Mouse (Mus musculus) midbrain, embryonic 14.5 days (tissue): ENCODE measurements around the gene Ccng2. TPM values are rescaled to one million over a fixed set of nuclear protein-coding genes. Genes with fewer than 3 reads are reported as not detected.

Experiments used
- ATAC-seq: fragments of 200-750 bp; cut with Nextera tagmentation; 2 replicates; pipeline ENCODE4 v1.8.0; 2017; ENCODE audit warnings: moderate number of reproducible peaks, moderate library complexity; ENCODE audit not compliant: low FRiP score, low TSS enrichment
- DNase-seq: peaks from one replicate; pipeline ENCODE4 v3.0.0-alpha.2; 2015
- H3K27ac ChIP-seq: fragments of 300-500 bp; sonication (generic); replicated peaks from 2 replicates; pipeline ENCODE4 v1.5.1; 2014; ENCODE audit warnings: mild to moderate bottlenecking, low read depth, low read length, moderate library complexity
- H3K27me3 ChIP-seq: fragments of 300-500 bp; sonication (generic); 2 replicates; pipeline ENCODE4 v1.6.1; 2014; ENCODE audit warnings: low read length, control low read depth, mixed read lengths; ENCODE audit not compliant: control insufficient read depth, insufficient read depth
- H3K36me3 ChIP-seq: fragments of 300-500 bp; sonication (generic); 2 replicates; pipeline ENCODE4 v1.6.1; 2014; ENCODE audit warnings: low read length, control low read depth; ENCODE audit not compliant: control insufficient read depth, insufficient read depth
- H3K4me1 ChIP-seq: fragments of 300-500 bp; sonication (generic); 2 replicates; pipeline ENCODE4 v1.6.1; 2014; ENCODE audit warnings: mild to moderate bottlenecking, antibody characterized with exemption, low read length, control low read depth; ENCODE audit not compliant: control insufficient read depth, insufficient read depth
- H3K4me2 ChIP-seq: fragments of 300-500 bp; sonication (generic); 2 replicates; pipeline ENCODE4 v1.6.1; 2014; ENCODE audit warnings: mild to moderate bottlenecking, low read length, moderate library complexity
- H3K4me3 ChIP-seq: fragments of 300-500 bp; sonication (generic); replicated peaks from 2 replicates; pipeline ENCODE4 v1.5.1; 2014; ENCODE audit warnings: low read depth, low read length
- H3K9ac ChIP-seq: fragments of 300-500 bp; sonication (generic); replicated peaks from 2 replicates; pipeline ENCODE4 v1.6.1; 2014; ENCODE audit warnings: mild to moderate bottlenecking, low read length, moderate library complexity
- H3K9me3 ChIP-seq: fragments of 300-500 bp; sonication (generic); 2 replicates; pipeline ENCODE4 v1.6.1; 2016; ENCODE audit warnings: low read length, control low read depth, mixed read lengths; ENCODE audit not compliant: control insufficient read depth
- whole genome bisulfite sequencing: fragments of 180-500 bp; shearing (Covaris S2); extraction: QIAGEN DNeasy Blood & Tissue Kit; methylation state at CpG from one replicate; pipeline ENCODE4 v1.1.7; 2014; 5-methylcytosine and 5-hydroxymethylcytosine counted together
- polyA plus RNA-seq: library from polyadenylated mRNA; unstranded; fragments of >200 nt; fragmentation: Nextera tagmentation; extraction: Ambion mirVana; gene quantifications from 2 replicates; pipeline ENCODE4 v1.2.1, GENCODE M21; 2014

The Ccng2 gene
- polyA plus RNA-seq, 1 experiment from 2014 or later: 108 TPM

DNA sequence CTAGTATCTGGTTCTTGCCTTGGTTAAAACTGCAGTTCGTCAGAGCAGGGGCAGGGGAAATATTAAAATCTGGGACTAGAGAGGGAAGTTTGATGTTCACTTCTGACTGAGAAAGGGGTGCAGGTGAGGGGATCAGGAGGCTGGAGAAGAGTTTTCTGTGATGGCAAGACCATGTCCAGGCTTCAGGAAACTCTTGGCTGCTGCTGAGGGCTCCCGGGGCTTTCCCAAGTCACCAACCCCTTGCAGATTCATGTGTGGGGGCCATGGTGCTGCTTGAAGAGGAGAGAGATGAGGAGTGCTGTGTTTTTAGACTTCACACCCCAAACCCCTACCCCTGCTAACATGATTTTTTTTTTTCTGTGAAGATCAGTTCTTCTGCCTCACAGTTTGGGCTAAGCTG is 32.5 kb upstream of the Ccng2 start:
- Histone ChIP-seq H3K9me3 (no peaks in the 10 kb centered on the region), H3K27ac (no peak overlapping the region), H3K9ac (no peak overlapping the region), H3K4me3 (no peak overlapping the region), H3K36me3 (no peaks in the 10 kb centered on the region), H3K4me1 (no peaks in the 10 kb centered on the region), H3K27me3 (no peaks in the 10 kb centered on the region), H3K4me2 (no peak overlapping the region)
- ATAC-seq (no peak), DNase-seq (no peak)
- WGBS: 84% methylated on average over 2 of the region's 2 CpGs

DNA sequence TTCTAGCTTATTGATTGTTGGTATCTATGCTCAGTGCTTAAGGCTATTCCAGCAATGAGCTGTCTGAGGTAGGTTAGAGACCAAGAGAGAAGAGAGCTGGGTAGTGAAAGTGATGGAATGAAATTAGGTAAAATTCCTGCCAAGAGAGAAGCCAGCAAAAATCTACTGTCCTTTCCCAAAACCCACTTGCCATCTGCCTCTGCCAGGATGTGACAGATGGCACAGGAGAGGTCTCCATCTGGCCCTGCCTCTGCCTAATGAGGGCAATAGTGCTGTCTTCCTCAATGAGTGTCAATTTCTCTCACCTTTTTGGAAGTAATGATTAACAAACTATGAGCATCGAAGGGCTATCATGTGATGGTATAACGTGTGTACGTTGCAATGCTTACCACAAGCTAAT is 31.2 kb upstream of the Ccng2 start:
- Histone ChIP-seq H3K4me2 (no peak overlapping the region), H3K9me3 (no peaks in the 10 kb centered on the region), H3K36me3 (no peaks in the 10 kb centered on the region), H3K4me3 (no peak overlapping the region), H3K27ac (no peak overlapping the region), H3K4me1 (no peaks in the 10 kb centered on the region), H3K9ac (no peak overlapping the region), H3K27me3 (no peaks in the 10 kb centered on the region)
- 77% methylated on average over 3 of the region's 3 CpGs for WGBS
- peak; percentile 14 for DNase-seq
- peak; percentile 37; the same call in 1 of the 2 replicates for ATAC-seq

DNA sequence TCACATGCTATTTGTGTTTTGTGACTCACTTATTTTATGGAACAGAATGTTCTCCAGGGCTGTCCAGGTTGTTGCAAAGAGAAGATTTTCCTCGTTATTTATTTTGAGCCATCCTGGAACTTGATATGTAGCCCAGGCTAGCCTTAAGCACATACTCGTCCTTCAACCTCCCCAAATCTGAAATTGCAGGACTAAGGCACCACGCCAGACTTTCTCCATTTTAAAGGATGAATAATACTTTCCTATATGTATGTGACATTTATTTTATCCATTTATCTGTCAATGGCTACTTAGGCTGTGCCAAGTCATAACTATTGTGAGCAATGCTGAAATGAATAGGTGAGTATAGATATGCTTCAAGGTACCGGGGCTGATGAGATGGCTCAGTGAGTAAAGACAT is 30.5 kb upstream of the Ccng2 start:
- ATAC-seq: no peak

DNA sequence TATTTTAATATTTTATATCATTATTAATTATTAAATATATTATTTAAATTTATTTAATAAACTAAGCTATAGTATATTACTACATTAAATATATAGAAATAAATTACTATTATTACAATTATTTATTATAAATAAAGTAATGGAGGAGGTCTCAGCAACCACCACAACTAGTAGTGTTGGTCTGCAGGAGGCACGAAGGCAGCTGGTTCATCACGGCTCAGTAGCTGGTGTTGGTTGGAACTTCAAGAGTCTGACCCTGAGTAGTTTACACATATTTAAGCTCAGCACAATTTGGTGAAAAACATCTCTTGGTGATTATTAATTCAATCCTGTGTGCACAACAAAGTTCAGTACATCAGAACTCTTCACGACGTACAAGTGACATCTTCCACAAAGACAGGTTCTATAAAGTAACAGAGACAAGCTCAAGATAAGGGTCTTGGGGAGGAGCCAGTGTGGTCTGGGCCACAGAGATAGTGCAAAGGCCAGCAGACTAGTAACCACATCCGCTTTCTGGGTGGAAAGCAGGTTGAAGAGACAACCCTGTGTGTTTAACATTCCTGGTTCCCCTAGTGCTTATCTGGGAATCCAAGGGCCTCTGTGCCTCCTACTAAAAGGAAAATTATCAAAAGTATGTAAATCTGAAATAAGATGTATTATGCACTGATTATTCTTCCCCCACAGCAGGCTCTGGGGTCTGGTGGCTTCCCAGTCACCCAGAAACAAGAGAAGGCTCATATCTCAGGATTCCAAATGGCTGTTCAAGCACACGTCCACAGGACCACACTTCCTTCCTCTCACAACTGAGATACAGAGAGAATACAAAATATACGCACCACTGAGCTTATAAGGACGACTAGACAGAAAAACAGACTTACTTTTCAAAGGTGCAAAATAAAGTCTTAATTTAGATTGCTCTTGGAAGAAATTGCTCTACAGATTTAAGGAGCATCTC is 27.2 kb upstream of the Ccng2 start:
- ATAC-seq (no peak), DNase-seq (no peak)
- H3K4me1 ChIP-seq: no peaks in the 10 kb centered on the region
- 85% methylated on average over 8 of the region's 8 CpGs for WGBS
- no peak overlapping the region for H3K4me2 ChIP-seq
- no peak overlapping the region for H3K4me3 ChIP-seq
- H3K36me3 ChIP-seq: no peaks in the 10 kb centered on the region
- no peak overlapping the region for H3K9ac ChIP-seq
- H3K9me3 ChIP-seq: no peaks in the 10 kb centered on the region
- H3K27me3 ChIP-seq: no peaks in the 10 kb centered on the region
- no peak overlapping the region for H3K27ac ChIP-seq

More for the DNA sequence above, 30.5 kb upstream of the Ccng2 start:
- H3K4me3 ChIP-seq: no peak overlapping the region
- no peak overlapping the region for H3K9ac ChIP-seq
- H3K27me3 ChIP-seq: no peaks in the 10 kb centered on the region
- DNase-seq: no peak
- H3K4me2 ChIP-seq: no peak overlapping the region
- no peaks in the 10 kb centered on the region for H3K4me1 ChIP-seq
- H3K27ac ChIP-seq: no peak overlapping the region
- H3K9me3 ChIP-seq: no peaks in the 10 kb centered on the region
- 89% methylated on average over 4 of the region's 4 CpGs for WGBS
- no peaks in the 10 kb centered on the region for H3K36me3 ChIP-seq

DNA sequence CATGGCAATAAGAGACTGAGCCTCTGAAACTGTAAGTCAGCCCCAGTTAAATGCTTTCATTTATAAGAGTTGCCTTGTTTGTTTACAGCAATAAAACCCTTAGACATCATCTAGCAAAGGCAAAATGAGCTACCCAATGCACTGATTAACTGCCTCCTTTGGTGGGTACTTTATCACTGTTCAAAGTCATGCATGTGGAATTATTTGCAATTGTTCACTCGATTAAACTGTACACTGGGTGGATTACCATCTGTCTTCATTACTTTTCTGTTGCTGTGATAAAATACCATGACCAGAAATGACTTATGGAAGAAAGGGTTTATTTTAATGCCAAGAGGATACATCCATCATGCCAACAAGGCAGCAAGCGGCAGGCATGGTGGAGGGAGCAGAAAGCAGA is 21.8 kb upstream of the Ccng2 start:
- DNase-seq (no peak), ATAC-seq (no peak)
- no peak overlapping the region for H3K27ac ChIP-seq
- no peak overlapping the region for H3K4me3 ChIP-seq
- H3K9me3 ChIP-seq: no peaks in the 10 kb centered on the region
- no peaks in the 10 kb centered on the region for H3K4me1 ChIP-seq
- 77% methylated on average over 2 of the region's 2 CpGs for WGBS
- no peaks in the 10 kb centered on the region for H3K27me3 ChIP-seq
- no peak overlapping the region for H3K4me2 ChIP-seq
- no peaks in the 10 kb centered on the region for H3K36me3 ChIP-seq
- no peak overlapping the region for H3K9ac ChIP-seq

DNA sequence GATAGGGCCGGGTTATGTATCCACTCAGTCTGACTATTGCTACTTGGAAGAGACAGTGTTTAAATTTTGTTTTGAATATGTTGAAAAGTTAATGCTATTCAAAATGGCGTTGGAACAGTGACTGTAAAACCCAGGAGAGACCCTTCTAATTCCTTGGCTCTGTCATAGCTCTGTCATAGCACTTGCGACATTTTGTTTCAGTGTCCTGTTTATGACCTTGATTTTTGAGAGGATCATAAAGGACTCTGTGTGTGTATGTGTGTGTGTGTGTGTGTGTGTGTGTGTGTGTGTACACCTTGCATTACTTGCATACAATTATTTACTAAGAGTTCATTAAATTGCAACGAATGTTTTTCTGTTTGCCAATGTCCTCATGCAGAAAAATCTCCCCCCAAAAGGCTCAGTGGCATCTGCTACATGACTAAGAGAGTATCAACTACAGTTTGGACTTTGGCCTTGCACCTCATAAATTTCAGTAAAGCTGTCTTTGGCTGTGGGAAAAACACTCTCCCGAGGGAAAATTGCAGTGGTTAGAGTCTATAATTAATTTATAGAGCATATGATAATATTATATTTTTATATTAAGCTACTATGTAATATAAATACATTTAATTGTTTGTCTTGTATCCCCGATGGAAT is 17.0 kb upstream of the Ccng2 start:
- Histone ChIP-seq H3K4me3 (no peak overlapping the region), H3K4me2 (no peak overlapping the region), H3K9me3 (no peaks in the 10 kb centered on the region), H3K36me3 (no peaks in the 10 kb centered on the region), H3K27me3 (no peaks in the 10 kb centered on the region), H3K27ac (no peak overlapping the region), H3K4me1 (no peaks in the 10 kb centered on the region), H3K9ac (no peak overlapping the region)
- WGBS: 86% methylated on average over 6 of the region's 6 CpGs
- DNase-seq: no peak
- no peak for ATAC-seq

DNA sequence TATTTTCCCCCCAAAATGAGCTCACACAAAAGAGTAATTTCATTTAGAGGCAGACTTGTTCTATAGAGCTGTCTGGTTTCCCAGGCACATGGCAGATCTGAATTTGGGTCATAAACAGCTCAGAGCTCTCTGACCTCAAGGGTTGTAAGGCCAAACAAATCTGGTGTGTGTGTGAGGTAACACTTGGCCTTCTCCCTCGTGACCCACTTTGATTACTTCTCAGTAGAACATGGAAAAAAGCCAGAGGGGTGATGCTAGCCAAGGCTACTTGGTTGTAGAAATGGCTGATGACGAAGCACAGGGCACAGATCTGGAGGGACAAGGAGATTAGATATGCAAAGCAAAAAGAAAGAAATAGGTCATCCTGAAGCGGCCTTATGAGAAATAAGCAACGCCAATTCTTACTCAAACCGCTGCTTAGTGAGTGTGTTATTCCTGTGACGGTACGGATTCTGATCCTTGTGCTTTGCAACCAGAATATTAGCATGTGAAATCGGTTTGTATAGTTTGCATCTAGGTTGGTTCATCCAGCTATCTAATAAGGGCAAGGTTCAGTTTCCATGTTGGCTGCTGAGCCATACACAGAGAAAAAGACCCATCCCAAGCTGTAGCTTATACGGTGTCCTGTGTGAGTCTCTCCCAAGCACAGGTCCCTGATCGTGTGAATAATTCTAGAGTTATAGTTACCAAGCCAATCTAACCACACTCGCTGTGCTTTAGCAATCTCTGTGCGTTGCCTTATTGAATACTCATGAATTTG is 15.9 kb upstream of the Ccng2 start:
- Histone ChIP-seq H3K27me3 (no peaks in the 10 kb centered on the region), H3K4me3 (no peak overlapping the region), H3K27ac (no peak overlapping the region), H3K9ac (no peak overlapping the region), H3K9me3 (no peaks in the 10 kb centered on the region), H3K4me2 (no peak overlapping the region), H3K4me1 (no peaks in the 10 kb centered on the region), H3K36me3 (no peaks in the 10 kb centered on the region)
- 87% methylated on average over 12 of the region's 12 CpGs for WGBS
- DNase-seq (no peak), ATAC-seq (no peak)

DNA sequence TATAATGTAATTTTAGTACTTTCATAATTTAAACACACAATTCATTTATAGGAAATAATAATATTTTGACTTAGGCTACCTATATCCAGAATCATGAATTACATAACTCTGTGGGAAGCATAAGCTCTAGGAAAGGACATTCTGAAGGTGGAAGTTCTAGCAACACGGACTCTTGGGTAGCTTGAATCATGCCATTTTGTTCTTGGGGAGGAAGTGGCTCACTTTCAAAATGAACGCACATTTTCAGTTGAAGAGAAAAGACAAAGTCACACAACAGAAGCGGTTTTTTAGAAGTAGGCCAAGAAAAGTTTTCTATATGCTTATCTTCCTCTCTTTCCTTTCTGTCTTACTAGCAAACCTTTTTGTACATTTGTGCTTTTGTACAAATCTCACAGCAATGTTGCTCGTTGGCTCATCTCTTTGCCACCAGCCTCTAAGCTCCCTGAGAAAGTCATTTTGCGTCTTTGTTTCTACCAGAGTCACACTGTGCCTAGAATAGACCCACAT is 11.2 kb upstream of the Ccng2 start:
- Histone ChIP-seq H3K4me1 (no peaks in the 10 kb centered on the region), H3K27ac (no peak overlapping the region), H3K9me3 (no peaks in the 10 kb centered on the region), H3K4me3 (no peak overlapping the region), H3K4me2 (no peak overlapping the region), H3K27me3 (no peaks in the 10 kb centered on the region), H3K9ac (no peak overlapping the region), H3K36me3 (no peaks in the 10 kb centered on the region)
- DNase-seq (no peak), ATAC-seq (no peak)
- WGBS: 88% methylated on average over 5 of the region's 5 CpGs
